Mouse (Mus musculus) lung, adult 2 months (tissue): ENCODE measurements around the gene Tiam1.

Experiments
- CTCF ChIP-seq: fragments of 200-500 bp; IDR thresholded peaks from 2 replicates; pipeline ENCODE4 v1.5.1; 2011; ENCODE audit warnings: mild to moderate bottlenecking, low read length, control low read depth; ENCODE audit not compliant: insufficient read depth
- POLR2A ChIP-seq: fragments of 200-500 bp; IDR thresholded peaks from 2 replicates; pipeline ENCODE4 v1.6.1; 2011; ENCODE audit warnings: low read depth, mild to moderate bottlenecking, control low read depth, low read length, borderline replicate concordance; ENCODE audit errors: extremely low read depth

DNA sequence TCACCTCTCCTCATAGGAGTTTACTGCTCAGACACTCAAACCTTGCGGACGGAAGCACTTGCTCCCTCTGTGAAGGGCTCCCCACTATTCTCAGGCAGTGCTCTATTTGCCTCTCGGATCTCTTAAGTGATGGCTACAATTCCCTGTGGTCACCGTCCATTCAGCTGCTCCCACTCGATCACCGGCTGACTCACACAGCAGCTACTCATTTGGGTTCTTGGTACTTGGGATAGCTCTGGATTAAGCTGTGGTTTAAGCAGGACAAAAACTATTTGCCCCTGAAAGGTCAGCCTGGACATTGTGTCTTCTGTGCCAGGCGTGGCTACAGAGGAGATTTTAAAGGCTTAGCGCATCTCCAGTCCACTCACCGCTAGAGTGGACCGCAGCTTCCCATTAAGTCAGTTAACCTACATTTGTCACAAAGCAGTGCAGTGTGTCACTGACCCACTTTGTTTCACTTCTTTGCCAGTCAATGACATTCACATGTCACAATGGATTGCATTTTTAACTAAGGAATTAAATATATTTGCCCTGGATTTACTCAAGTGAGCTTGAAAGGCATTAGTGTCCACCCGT is 64.7 kb downstream of the Tiam1 start:
- TF ChIP-seq CTCF = no peak
- TF ChIP-seq POLR2A = no peak
